Mouse (Mus musculus) liver, postnatal 0 days (tissue): ENCODE measurements around the gene Pak2. TPM values are rescaled to one million over a fixed set of nuclear protein-coding genes. Genes with fewer than 3 reads are reported as not detected.
"Not testable (repeated sequence)": the region's sequence is repeated elsewhere in the genome, so short reads cannot be mapped to it uniquely, and the experiment has no call there.

Experiments used
- ATAC-seq: fragments of 200-750 bp; cut with Nextera tagmentation; 2 replicates; pipeline ENCODE4 v1.8.0; 2017; ENCODE audit warnings: mild to moderate bottlenecking, moderate library complexity
- DNase-seq: peaks from one replicate; pipeline ENCODE4 v3.0.0-alpha.2; 2016
- H3K27ac ChIP-seq: fragments of 300-500 bp; sonication (generic); 2 replicates; pipeline ENCODE4 v1.5.1; 2014; ENCODE audit warnings: antibody characterized with exemption, moderate library complexity, mild to moderate bottlenecking, low read depth
- H3K27me3 ChIP-seq: fragments of 300-500 bp; sonication (generic); 2 replicates; pipeline ENCODE4 v1.6.1; 2014; ENCODE audit warnings: low read length, control low read depth, mixed read lengths; ENCODE audit not compliant: insufficient read depth
- H3K36me3 ChIP-seq: fragments of 300-500 bp; sonication (generic); replicated peaks from 2 replicates; pipeline ENCODE4 v1.6.1; 2014; ENCODE audit warnings: mild to moderate bottlenecking, control low read depth, low read length, moderate library complexity, mixed read lengths; ENCODE audit not compliant: insufficient read depth
- H3K4me1 ChIP-seq: fragments of 300-500 bp; sonication (generic); 2 replicates; pipeline ENCODE4 v1.6.1; 2014; ENCODE audit warnings: antibody characterized with exemption, mild to moderate bottlenecking, control low read depth; ENCODE audit not compliant: insufficient read depth
- H3K4me2 ChIP-seq: fragments of 300-500 bp; sonication (generic); 2 replicates; pipeline ENCODE4 v1.6.1; 2014; ENCODE audit warnings: low read depth, mild to moderate bottlenecking, low read length, moderate library complexity, mixed read lengths
- H3K4me3 ChIP-seq: fragments of 300-500 bp; sonication (generic); 2 replicates; pipeline ENCODE4 v1.5.1; 2014; ENCODE audit warnings: low read depth, low read length
- H3K9ac ChIP-seq: fragments of 300-500 bp; sonication (generic); replicated peaks from 2 replicates; pipeline ENCODE4 v1.6.1; 2014; ENCODE audit warnings: mild to moderate bottlenecking, moderate library complexity
- H3K9me3 ChIP-seq: fragments of 300-500 bp; sonication (generic); 2 replicates; pipeline ENCODE4 v1.6.1; 2016; ENCODE audit warnings: mild to moderate bottlenecking, control low read depth, low read length, mixed read lengths
- CTCF ChIP-seq: sonication (generic); IDR thresholded peaks from 2 replicates; pipeline ENCODE4 v1.5.1; 2016; ENCODE audit warnings: antibody characterized with exemption, low read depth
- EP300 ChIP-seq: IDR thresholded peaks from 2 replicates; pipeline ENCODE4 v1.6.1; 2016; ENCODE audit warnings: antibody characterized with exemption, low read depth, mild to moderate bottlenecking
- WGBS: fragments of 180-500 bp; shearing (Covaris S2); extraction: QIAGEN DNeasy Blood & Tissue Kit; methylation state at CpG from one replicate; pipeline ENCODE4 v1.1.7; 2014; ENCODE audit not compliant: insufficient replicate concordance; 5-methylcytosine and 5-hydroxymethylcytosine counted together
- polyA plus RNA-seq: library from polyadenylated mRNA; unstranded; fragments of >200 nt; fragmentation: Nextera tagmentation; extraction: Ambion mirVana; gene quantifications from 2 replicates; pipeline ENCODE4 v1.2.1, GENCODE M21; 2015

Pak2 gene
- polyA plus RNA-seq, 1 experiment from 2014 or later, result 10.3 TPM

- peak overlapping the region; percentile 99 for H3K27ac ChIP-seq
- H3K9ac ChIP-seq, result peak overlapping the region; percentile 88
- H3K4me1 ChIP-seq, result peaks cover 21% of the 10 kb centered on the region
- H3K9me3 ChIP-seq, result no peaks in the 10 kb centered on the region
- H3K4me3 ChIP-seq, result peak overlapping the region; percentile 73
- peak overlapping the region; percentile 75 for H3K4me2 ChIP-seq
- DNase-seq (no peak), ATAC-seq (no peak)
- no peaks in the 10 kb centered on the region for H3K27me3 ChIP-seq
- TF ChIP-seq CTCF (no peak), EP300 (no peak)
- WGBS, result 4% methylated on average over 13 of the region's 13 CpGs
- peaks cover 4% of the 10 kb centered on the region for H3K36me3 ChIP-seq
Observed at GRCm38 (mm10) chr16:32077648-32078407, 1.3 kb downstream of the Pak2 start.

- H3K4me3 ChIP-seq, result no peak overlapping the region
- TF ChIP-seq CTCF, result no peak
- TF ChIP-seq EP300, result no peak
- peaks cover 21% of the 10 kb centered on the region for H3K4me1 ChIP-seq
- H3K27ac ChIP-seq, result no peak overlapping the region
- no peak overlapping the region for H3K9ac ChIP-seq
- no peak overlapping the region for H3K4me2 ChIP-seq
- WGBS, result 56% methylated on average over 3 of the region's 3 CpGs
- H3K9me3 ChIP-seq, result no peaks in the 10 kb centered on the region
- no peaks in the 10 kb centered on the region for H3K27me3 ChIP-seq
- H3K36me3 ChIP-seq, result no peaks in the 10 kb centered on the region
- DNase-seq, result no peak
- ATAC-seq, result no peak
Observed at GRCm38 (mm10) chr16:32076406-32076805, 2.7 kb downstream of the Pak2 start.

DNA sequence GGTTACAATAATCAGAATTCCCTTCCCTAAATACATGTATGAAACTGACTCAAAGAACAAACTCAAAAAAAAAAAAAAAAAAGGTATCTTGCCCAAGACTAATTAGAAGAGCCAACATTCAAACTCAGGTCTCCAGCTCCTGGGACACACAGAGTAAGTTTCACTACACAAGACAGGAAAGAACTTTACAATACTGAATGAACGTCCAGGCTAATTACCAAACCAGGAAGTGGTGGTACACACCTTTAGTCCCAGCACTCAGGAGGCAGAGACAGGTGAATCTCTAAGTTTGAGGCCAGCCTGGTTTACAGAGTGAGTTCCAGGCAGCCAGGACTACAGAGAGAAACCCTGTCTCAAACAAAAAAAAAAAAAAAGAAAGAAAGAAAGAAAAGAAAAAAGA, 3.4 kb downstream of the Pak2 start:
- TF ChIP-seq CTCF (no peak), EP300 (no peak)
- WGBS, result 30% methylated on average over 1 of the region's 1 CpGs
- Histone ChIP-seq H3K9ac (no peak overlapping the region), H3K9me3 (no peaks in the 10 kb centered on the region), H3K27ac (no peak overlapping the region), H3K4me3 (no peak overlapping the region), H3K36me3 (no peaks in the 10 kb centered on the region), H3K27me3 (no peaks in the 10 kb centered on the region), H3K4me2 (no peak overlapping the region), H3K4me1 (peaks cover 21% of the 10 kb centered on the region)
- ATAC-seq, result no peak
- no peak for DNase-seq

- H3K9me3 ChIP-seq, H3K36me3 ChIP-seq, H3K27me3 ChIP-seq, ATAC-seq, H3K27ac ChIP-seq, H3K9ac ChIP-seq, H3K4me2 ChIP-seq, H3K4me3 ChIP-seq, DNase-seq: not testable (repeated sequence)
- H3K4me1 ChIP-seq, result peaks cover 23% of the 10 kb centered on the region
- 52% methylated on average over 4 of the region's 4 CpGs for WGBS
Observed at GRCm38 (mm10) chr16:32070070-32070469, 9.1 kb downstream of the Pak2 start.

DNA sequence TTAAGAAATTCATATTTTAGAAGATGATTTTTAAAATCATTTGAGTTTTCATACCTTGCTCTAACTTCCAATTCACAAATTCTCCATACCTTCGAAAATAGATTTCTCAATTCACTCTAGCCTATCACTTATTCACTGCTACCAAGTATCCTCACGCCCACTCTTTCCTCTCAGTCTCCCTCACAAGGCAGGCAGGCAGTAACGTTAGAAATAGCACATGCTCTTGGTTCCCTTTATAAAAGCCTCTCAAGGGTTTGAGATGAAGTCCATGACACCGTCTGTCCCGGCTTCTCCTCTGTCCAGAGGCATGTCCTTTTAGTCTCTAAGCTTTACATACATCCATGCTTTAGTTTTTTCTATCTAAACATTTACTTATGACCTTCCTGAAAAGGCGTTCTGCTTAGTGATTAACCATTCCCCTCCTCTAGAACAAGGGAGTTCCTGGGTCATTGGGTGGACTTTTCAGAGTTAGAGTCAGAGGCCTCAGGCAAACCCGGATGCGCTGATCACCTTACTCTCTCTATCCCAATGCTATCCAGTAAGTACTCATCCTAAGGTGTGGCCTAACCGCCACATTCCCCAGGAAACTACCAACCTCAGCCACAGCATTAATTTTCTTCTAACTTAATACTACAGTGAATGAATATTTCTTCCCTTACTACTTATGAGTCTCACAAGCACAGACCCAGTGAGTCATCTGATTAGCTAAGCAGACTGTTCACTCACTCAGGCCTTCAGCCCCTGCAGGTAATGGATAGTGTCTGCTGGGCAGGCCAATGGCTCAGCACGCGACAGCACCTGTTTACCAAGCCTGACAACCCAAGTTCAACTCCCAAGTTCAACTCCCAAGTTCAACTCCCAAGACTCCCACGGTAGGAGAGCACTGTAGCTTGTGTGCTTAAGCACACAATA, 10.5 kb downstream of the Pak2 start:
- Histone ChIP-seq H3K9me3 (no peaks in the 10 kb centered on the region), H3K4me2 (no peak overlapping the region), H3K4me1 (peaks cover 23% of the 10 kb centered on the region), H3K27ac (no peak overlapping the region), H3K36me3 (no peaks in the 10 kb centered on the region), H3K4me3 (no peak overlapping the region), H3K27me3 (no peaks in the 10 kb centered on the region), H3K9ac (no peak overlapping the region)
- no peak for ATAC-seq
- TF ChIP-seq EP300, result no peak
- no peak for TF ChIP-seq CTCF
- DNase-seq, result no peak
- WGBS, result 62% methylated on average over 12 of the region's 12 CpGs

GRCm38 (mm10) chr16:32066899-32067298, 12.2 kb downstream of the Pak2 start:
- 100% methylated on average over 1 of the region's 1 CpGs for WGBS

More at GRCm38 (mm10) chr16:32066899-32067298, 12.2 kb downstream of the Pak2 start:
- Histone ChIP-seq H3K4me3 (no peak overlapping the region), H3K27me3 (no peaks in the 10 kb centered on the region), H3K9me3 (no peaks in the 10 kb centered on the region), H3K4me2 (no peak overlapping the region), H3K36me3 (no peaks in the 10 kb centered on the region), H3K27ac (no peak overlapping the region), H3K9ac (no peak overlapping the region), H3K4me1 (peaks cover 29% of the 10 kb centered on the region)
- TF ChIP-seq EP300, result no peak
- TF ChIP-seq CTCF, result no peak
- no peak for ATAC-seq
- DNase-seq, result no peak
